Mouse (Mus musculus): ENCODE results near the gene Ralb.

The Ralb gene

GRCm38 (mm10) chr1:119523826-119524225 lies 19.2 kb upstream of the Ralb start:
- no peak for DNase-seq (ENCODE audit: low spot score)

- DNase-seq (ENCODE audit: low spot score), result no peak
Measured at GRCm38 (mm10) chr1:119523369-119523768, 18.8 kb upstream of the Ralb start.

- no peak for DNase-seq (ENCODE audit: low spot score)
Measured at GRCm38 (mm10) chr1:119522726-119523125, 18.1 kb upstream of the Ralb start.

- DNase-seq (ENCODE audit: low spot score), result no peak
Measured at GRCm38 (mm10) chr1:119521681-119522080, 17.1 kb upstream of the Ralb start.

DNA sequence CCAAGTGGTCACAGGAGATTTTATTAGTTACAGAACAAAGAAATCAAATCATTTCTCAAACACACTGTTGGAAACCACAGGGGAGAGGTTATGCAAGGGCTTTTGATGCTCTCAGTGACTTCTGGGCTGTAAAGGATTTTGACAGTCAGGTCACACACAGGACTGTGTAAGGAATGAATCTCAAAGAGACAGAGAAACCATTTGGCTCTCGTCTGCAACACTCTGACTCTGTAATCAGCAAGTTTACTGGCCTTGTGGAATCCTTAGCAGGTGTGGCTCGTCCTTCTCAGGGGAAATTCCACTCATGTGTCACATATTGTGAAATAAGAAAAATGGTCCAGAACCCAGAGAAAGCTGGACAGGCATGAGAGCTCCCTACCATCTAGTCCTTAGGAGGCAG lies 16.4 kb upstream of the Ralb start:
- peak; percentile 69 for DNase-seq (ENCODE audit: low spot score)

DNA sequence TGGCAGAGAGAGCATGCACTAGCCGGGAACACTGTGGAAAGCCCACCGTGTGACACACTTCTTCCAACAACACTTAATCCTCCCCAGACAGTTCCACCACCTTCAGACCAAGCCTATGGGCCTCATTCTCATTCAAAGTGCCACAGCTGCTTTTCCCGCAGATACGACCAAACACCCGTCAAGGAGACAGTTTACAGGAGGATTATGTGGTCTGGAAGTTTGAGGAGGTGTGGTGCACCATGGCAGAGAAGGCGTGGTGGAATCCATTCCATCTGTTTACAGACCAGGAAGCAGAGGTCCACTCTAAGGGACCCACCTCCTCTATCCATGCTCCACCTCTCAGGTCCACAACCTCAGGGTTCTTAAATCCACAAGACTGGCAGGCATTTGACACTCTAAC lies 14.7 kb upstream of the Ralb start:
- no peak for DNase-seq (ENCODE audit: low spot score)

GRCm38 (mm10) chr1:119518786-119519185 lies 14.2 kb upstream of the Ralb start:
- no peak for DNase-seq (ENCODE audit: low spot score)

GRCm38 (mm10) chr1:119518060-119518459 lies 13.5 kb upstream of the Ralb start:
- DNase-seq (ENCODE audit: low spot score), result no peak

DNA sequence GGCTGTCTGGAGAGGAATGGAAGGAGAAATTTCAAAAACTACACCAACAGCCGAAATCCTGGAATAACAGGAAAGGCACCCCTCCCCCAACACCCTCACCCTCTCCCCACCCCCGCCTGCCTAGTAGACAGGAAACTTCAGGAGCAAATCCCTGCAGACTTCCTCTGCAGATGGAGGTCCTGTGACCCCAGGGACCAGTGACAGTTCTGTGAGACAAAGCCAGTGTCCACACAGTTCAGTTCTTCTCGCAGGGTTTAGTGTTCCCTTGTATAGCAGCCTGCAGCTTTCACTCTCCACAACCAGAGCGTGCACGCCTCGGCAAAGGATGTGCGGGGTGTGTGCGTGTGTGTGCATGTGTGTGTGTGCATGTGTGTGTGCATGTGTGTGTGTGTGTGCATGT lies 6.3 kb upstream of the Ralb start:
- no peak for DNase-seq (ENCODE audit: low spot score)

DNA sequence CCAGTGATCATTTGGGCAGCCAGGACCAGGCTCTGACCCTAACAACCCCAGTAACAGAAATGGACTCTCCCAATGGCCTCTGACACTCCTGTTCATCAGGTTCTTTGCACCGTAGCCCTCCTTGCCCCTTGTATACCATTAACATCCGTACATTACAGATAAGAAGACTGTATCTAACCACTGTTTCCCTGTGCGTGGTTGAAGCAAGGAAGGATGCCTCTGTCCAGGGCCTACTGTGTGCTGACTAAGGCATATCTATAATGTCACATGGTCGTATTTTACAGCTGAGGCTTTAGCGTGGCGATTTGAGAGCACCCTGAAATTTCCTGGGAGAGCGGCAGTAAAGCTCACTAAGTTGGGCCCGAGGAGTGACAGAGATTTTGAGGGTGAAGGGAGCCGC lies 5.8 kb upstream of the Ralb start:
- no peak for DNase-seq (ENCODE audit: low spot score)

DNA sequence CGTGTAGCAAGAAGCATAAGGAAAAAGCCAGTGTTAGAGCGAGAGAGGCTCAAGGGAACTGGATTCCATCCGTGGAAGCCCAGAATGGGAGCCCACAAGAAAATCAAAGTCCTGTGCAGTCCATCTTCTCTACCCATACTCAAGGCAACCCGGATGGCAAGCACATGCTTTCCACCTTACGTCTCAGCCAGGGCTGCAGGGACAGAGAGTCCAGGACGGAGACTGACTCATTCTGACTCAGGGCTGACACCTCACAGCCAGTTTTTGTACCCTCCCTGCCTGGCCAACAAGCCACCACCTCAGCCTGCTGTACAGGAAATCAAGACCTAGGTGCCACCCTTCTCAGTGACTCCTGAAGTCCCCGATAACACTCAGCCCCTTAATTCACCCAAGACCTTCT lies 4.9 kb upstream of the Ralb start:
- no peak for DNase-seq (ENCODE audit: low spot score)

DNA sequence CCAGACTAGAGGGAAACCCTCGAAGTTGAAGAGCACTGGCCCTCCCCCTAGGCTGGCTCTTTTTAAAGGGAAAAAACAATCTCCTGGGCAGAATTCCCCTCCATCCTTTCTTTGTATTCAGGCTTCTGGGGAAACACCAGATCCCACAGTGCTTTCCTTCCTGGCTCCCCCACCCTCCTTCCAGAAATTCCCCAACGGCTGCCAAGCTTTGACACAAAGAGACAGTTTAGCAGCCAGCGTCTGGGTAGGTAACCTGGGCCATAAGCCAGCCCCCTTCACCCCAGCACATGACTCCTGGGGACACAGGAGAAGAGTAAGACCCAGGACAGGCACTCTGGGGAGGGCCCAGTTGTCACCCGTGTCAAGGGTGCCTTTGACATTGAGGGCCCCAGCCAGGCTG lies 4.0 kb upstream of the Ralb start:
- DNase-seq (ENCODE audit: low spot score), result peak; percentile 63

DNA sequence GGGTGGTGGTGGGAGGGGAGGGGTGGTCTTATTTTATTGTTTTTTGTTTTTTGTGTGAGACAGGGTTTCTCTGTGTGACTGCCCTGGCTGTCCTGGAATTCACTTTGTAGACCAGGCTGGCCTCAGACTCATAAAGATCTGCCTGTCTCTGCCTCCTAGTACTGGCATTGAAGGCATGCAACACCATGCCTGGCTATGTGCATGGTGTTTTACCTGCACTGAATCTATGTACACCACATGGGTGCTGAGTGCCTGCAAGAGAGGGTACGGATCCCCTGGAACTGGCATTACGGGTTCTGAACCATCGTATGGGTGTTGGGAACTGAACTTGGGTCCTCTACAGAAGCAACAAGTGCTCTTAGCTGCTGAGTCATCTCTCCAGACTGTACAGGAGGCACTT lies 1.4 kb upstream of the Ralb start:
- no peak for DNase-seq (ENCODE audit: low spot score)

DNA sequence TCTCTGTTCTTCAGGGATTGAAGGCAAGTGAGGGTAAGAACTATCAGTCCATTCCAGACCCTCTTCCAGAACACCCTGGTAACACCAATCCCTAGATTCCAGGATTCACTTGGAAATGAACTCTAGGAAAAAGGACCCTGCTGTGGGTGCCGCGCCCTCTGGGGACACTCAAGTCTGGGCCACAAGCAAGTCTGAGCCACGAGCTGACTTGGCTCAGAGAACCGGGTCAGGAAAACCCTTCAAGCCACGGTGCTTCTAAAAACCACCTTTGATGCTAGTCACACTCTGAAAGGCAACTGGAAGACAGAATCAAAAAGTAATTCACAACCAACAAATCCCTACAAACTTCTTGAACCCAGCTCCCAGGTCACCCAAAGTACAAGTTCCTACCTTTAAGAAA lies 786 bp downstream of the Ralb start:
- DNase-seq (ENCODE audit: low spot score), result no peak

- DNase-seq (ENCODE audit: low spot score), result no peak
Measured at GRCm38 (mm10) chr1:119503181-119503580, 1.4 kb downstream of the Ralb start.

- DNase-seq (ENCODE audit: low spot score), result no peak
Measured at GRCm38 (mm10) chr1:119502729-119503128, 1.9 kb downstream of the Ralb start.

DNA sequence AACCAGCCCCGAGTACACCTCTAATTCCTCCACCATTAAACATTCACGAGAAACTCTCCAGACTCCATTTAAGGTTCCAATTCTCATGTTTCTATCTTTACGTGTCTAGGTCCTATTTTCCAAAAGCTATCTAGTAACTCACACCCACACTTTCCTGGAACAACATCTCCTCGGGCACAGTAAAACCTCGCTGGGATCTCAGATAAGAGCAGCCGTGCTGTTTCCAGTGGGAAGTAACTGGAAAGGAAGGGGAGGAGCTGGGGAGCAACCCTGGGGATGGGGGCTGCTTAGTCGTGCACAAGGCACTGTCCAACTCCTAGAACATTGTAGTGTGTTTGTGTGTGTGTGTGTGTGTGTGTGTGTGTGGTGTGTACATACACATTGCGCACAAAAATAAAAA lies 2.7 kb downstream of the Ralb start:
- DNase-seq (ENCODE audit: low spot score), result no peak

DNA sequence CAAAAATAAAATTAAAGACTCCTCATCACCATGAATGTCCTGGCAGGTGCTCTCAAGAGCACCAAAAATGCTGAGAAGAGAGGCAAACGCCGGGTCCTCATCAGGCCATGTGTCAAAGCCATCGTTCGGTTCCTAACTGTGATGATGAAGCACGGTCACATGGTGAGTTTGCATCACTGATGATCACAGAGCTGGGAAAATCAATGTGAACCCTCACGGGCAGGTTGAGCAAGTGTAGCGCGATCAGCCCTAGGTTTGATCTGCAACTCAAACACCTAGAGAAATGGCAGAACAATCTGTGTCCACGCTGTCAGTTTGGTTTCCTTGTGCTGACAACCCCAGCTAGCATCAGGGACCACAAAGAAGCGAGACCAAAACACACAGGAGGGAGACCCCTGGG lies 5.1 kb downstream of the Ralb start:
- DNase-seq (ENCODE audit: low spot score), result no peak

- DNase-seq (ENCODE audit: low spot score), result no peak
Measured at GRCm38 (mm10) chr1:119498536-119499231, 5.9 kb downstream of the Ralb start.

GRCm38 (mm10) chr1:119497346-119498004 lies 7.1 kb downstream of the Ralb start:
- no peak for DNase-seq (ENCODE audit: low spot score)

GRCm38 (mm10) chr1:119495396-119495775 lies 9.2 kb downstream of the Ralb start:
- no peak for DNase-seq (ENCODE audit: low spot score)

GRCm38 (mm10) chr1:119494712-119495395 lies 9.7 kb downstream of the Ralb start:
- peak; percentile 26 for DNase-seq (ENCODE audit: low spot score)

DNA sequence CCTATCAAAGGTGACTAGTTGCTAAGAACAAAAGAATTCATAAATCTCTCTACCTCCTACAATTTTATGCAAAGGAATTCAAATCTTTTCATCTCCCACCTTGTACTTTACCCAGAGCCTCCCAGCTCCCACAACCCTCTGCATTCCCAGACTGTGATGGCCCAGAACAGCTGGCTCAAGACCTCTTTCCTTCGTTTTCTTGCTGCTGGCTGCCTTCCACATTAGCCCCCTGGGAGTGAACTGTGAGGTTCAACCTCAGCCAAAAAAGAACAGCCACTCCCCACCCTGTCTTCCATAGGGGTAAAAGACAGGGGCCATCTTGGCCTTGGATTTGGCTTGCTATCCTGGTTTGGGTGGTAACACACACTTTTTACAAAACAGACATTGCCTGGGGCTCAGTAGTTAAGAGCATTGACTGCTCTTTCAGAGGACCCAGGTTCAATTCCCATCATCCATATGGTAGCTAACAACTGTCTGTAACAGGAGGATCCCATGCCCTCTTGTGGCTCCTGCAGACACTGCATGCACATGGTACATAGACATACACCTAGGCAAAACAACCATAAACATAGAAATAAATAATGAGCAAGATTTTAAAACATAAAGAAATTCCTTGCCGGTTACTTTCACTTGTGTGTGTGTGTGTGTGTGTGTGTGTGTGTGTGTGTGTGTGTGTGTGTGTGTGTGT lies 10.4 kb downstream of the Ralb start:
- no peak for DNase-seq (ENCODE audit: low spot score)

All from lung, postnatal 25 days (tissue).